Mouse (Mus musculus): ENCODE data around the gene Lypd3.

GRCm38 (mm10) chr7:24587330-24588105, 48.8 kb upstream of the Lypd3 start, which contains the start of the genes Ethe1 and Zfp575:
- no peak for TF ChIP-seq CTCF (IDR thresholded peaks at IDR 0.05; ENCODE audit: extremely low read depth, insufficient read depth, insufficient read length, insufficient replicate concordance)
- no peak for TF ChIP-seq POLR2A (IDR thresholded peaks at IDR 0.05; ENCODE audit: low read depth, low read length)

Measured in spleen, adult 2 months (tissue).